Mouse (Mus musculus) colon, adult 2 months (tissue): ENCODE measurements around the gene Gm5346. TPM values are rescaled to one million over a fixed set of nuclear protein-coding genes. Genes with fewer than 3 reads are reported as not detected.

ENCODE experiments used
- polyA plus RNA-seq: library from polyadenylated mRNA; depleted of rRNA; stranded (reverse); fragments of >200 nt; gene quantifications from 2 replicates; pipeline ENCODE4 v1.2.3, GENCODE M21; 2012; rRNA removed

Gm5346 gene
- polyA plus RNA-seq = not detected in 2 replicates

DNA sequence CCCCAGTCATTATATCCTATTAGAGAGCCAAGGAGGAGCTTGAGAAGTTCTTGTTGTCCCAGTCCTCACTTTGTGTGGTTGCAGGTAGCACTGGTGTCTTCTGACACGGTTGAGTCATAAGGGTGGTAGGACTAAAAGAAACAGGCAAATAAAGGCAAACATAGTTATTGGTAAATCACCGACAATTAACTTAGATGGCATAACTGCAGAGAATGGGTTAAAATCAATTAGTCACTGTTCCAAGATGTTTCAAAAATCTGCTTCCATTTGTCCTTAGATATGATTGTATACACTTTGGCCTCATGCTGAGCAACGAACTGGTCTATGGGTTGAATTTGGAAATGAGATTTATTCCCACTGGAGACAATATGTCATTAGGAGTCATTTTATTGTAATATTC lies at the start of gene Gm5346:
Gm5346 (minus strand) TSS at position 101 of the 400 bp plus-strand sequence.

GRCm38 (mm10) chr8:43576607-43577006 lies 50.5 kb downstream of the Gm5346 start, which contains the start of gene Adam26a:
Adam26a (minus strand) TSS chr8:43576707.

Other genes starting within 250 kb of the Gm5346 start
- not detected in 2 replicates for gene Adam26b, start 99.2 kb downstream of the Gm5346 start, polyA plus RNA-seq
- not detected in 2 replicates for gene Adam26a, start 50.6 kb downstream of the Gm5346 start, polyA plus RNA-seq
- not detected in 2 replicates for gene Adam34, start 82.8 kb upstream of the Gm5346 start, polyA plus RNA-seq